Mouse (Mus musculus) heart, adult 18-20 months (tissue): Measurements from ENCODE around the gene Tmem145. TPM values are rescaled to one million over a fixed set of nuclear protein-coding genes. Genes with fewer than 3 reads are reported as not detected.
A peak's percentile ranks its signal among the peaks of the same experiment; 100 is the strongest.
"Not testable (repeated sequence)": the region's sequence is repeated elsewhere in the genome, so short reads cannot be mapped to it uniquely, and the experiment has no call there.

Experiments
- DNase-seq, 2 experiments: peaks; one replicate each; pipeline ENCODE4 v3.0.0; 2021 to 2022; ENCODE audit warnings: mixed read lengths in 1 of 2
- long read RNA-seq, 2 experiments: library from polyadenylated mRNA; stranded (forward); transcript quantifications; one replicate each; pipeline ENCODE4 v2.0.0; 2021
- total RNA-seq, 2 experiments: library from RNA; stranded (reverse); gene quantifications; 2 replicates each; pipeline ENCODE4 v1.2.3; 2021

The Tmem145 gene
- total RNA-seq: not detected
- long read RNA-seq, experiment 1: 0 reads
- long read RNA-seq, experiment 2: 0 reads

DNA sequence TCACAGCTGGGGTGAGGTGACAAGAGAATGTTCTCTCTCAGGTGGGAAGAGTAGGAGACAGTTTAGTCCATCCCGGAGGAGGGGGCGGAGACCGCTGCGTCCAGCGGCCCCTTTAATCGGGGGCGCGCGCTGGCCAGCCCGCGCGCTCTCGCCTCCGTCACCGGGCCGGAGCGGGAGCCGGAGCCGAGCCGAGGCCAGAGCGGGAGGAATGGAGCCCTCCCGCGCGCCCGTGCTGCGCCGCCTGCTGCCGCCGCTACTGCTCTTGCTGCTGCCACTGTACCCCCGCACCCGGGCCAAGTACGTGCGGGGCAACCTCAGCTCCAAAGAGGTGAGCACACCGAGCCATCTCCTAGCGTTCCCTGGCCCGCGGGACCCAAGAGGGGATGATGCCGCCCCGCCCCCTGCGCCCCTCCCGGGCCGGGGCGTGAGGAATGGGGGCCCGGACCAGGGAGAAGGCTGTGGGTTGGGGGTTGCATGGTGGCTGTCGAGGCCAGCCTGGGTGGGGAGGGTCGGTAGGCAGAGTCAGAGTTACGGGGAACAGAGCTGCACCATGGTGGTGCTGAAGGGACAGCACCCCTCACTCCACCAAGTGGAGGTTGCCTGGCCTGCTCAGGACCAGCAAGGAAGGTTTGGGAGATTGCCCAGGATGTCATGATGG lies at the start of gene Tmem145:
Gene Tmem145, plus strand, starts transcription at position 151 of the 658 bp plus-strand sequence.
- DNase-seq: no peak

DNA sequence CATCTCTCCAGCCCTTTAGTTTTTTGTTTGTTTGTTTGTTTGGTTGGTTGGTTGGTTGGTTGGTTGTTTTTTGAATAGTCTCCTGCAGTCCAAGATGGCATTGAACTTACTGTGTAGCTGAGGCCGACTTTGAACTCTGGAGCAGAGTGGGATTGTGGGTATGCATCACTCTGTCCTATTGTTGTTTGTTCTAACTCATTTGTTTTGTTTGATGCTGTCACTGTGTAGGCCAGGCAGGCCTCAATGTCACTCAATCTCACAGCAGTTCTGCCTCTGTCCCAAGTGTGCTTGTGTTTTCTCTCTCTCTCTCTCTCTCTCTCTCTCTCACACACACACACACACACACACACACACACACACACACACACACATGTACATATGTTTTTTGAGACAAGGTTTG lies 44.0 kb upstream of the Tmem145 start:
- DNase-seq: no peak

DNA sequence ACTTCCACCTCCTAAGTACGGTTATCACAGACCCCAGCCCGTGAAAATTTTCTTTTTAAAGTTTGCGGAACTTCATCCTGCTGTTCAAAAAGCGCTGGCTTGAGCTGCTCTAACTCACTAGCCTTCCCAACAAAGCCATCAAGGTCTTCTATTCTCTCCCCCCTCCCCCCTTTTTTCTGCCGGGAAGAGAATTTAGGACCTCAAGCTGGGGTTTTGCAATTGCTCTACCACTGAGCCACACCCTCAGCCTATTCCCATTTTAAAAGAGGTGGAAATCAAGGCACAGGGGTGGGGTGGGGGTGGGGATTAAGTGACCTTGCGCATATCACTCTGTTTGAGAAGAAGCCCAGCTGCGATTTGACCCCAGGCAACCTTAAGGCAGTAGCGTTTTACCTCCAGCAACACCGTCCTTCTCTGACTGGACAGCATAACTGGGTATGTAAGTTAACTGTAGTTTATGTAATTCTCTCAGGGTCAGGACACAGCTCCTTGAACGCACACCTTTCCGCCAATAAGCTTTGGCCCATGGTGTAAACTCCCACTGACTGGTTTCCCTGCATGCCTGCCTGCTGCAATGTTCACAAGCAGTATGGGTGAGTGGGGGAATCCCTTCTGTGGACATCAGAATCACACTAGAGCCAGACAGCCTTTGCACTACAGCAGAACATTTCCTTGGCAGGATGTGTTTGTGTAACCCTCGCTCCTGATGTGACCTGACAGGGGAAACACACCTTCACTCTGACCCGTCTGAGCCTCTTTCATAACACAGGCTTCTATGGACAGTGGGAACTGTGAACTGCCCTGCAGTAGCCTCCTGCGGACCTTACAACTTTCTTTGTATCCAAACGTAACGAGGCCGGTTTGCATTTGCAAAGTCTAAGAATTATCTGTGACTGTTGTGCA lies 41.7 kb upstream of the Tmem145 start:
- DNase-seq: no peak

DNA sequence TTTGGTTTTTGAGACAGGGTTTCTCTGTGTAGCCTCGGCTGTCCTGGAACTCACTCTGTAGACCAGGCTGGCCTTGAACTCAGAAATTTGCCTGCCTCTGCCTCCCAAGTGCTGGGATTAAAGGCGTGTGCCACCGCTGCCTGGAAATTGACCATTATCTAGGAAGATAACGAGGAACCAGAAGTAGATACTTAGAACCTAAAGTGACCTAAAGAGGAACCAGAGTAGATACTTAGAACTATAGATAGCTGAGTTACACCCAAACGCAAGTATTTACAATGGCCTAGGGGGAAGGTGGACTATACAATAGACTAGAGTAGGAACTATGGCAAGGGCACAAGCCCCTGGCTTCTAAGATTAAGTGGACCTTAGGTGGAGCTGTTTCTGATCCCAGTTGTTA lies 40.2 kb upstream of the Tmem145 start:
- DNase-seq: not testable (repeated sequence)

DNA sequence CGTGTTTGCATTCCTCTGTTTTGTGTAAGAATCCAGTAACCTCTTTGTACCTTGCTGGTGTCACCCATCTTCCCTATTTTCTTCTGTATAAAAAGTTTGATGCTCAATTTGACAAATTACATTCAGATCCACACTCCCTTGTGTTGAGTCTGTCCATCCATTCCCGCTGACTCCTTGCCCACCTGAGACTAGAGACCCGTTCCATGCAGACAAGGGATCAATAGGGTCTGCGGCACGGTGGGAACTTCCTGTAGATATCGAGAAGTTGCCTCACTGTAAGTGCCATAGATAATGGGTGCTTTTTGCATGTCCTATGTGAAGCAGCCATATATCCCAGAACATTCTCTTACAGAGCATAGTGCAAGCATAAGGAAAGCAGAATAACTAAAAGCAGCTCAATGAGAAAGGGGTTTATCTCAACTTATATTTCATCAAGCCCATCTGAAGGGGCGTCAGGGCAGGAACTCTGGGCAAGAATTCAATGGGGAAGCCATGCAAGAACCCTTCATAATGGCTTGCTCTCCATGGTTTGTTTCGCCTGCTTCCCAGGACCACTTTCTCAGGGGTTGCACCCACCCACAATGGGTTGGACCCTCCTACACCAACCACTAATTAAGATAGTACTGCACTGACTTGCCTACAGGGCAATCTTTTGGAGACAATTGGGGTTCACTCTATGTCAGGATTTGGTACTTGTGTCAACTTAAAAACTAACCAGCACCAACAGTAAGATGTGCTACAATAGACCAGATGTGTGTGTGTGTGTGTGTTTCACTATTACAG lies 39.5 kb upstream of the Tmem145 start:
- DNase-seq: no peak

DNA sequence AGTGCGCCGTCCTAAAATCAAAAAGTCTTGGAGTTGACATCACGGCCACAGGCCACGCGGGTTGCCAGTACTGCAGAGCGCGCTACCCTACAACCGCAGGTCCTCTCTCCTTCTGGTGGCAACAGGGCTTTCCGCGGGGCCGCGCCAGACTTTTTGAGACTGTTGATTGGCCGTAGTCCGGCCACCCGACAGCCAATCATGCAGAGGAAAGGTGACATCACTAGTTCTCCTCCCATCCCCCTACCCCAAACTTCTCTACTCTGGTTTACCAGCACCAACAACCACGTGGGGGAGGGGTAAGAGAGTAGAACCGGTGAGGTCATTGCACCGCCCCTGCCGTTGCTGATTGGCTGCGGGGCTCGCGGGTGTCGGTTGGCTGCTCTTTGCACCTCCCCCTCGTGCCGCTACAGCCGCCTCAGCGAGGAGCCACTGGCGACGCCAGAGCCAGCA lies 38.6 kb upstream of the Tmem145 start, which contains the start of gene Cic:
Gene Cic, plus strand, starts transcription at position 404 of the 450 bp plus-strand sequence.
- DNase-seq: peak in 1 of 2 experiments; percentile 100

DNA sequence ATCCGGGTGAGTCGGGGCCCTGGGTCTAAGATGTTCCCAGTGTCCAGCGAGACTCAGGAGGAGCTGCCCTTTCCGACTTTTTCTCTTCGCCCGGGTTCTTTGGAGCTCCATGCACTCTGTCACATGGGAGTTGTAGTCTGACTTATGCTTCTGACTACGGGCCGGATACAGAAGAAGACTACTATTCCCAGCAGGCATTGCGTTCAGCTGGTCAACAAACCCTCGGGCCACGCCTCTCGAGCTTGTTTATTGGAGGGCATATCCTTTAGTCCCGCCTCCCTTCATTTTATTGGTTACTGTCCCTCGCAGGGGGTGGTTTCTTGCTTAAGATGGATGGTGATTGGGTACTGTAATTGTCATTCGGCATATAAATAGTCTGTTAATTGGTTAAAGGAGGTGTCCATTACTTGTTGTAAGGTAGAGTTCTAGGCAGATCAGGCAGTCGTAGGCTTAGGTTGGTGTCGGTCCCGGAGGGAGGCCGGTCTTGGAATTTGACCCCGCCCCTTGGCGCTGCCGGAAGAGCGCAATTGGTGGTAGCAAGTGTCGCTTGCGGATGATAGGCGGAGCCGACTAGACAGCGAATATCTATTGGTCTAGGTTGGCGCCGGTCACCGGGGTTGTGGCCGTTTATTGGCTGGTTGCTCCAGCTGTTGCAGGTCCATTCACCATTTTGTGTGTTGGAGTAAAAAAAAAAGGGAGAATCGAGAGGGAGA lies 38.0 kb upstream of the Tmem145 start:
- peak; percentile 99 to 100 for DNase-seq

DNA sequence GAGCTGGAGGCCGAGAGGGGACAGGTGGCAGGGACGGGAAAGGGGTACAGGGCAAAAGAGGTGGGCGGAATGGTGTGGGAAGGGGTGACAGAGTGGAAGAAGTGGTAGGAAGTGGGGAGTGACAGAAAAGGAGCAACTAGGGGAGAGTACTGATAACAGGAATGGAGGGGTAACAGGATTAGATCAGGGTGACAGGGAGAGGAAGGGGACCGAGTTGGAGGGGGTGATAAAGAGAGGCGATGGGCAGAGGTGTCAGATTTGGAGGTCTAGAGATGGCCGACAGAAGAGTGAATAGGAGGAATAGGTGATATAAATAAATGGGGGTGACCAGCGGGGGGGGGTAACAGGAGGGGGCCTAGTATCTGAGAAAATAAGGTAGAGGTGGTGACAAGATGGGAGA lies 37.3 kb upstream of the Tmem145 start:
- DNase-seq: no peak

DNA sequence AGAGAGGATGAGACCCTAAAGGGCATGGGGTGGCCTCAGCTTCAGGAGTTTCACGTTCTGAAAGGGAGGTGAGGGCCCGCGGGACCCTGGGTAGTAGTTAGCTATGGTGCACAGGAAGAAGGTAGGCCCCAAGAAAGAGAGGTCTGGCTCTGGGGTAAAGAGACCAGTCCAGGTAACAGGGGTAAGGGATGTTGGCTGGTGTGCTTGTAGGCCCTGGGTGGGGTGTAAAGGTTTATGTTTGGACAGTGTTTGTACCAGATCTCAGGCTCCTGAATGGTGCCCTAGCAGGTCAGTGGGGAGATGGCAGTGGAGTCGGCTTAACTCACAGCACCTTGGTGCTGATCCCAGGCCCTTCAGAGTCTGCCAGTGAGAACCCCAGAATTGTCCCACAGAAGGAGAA lies 36.9 kb upstream of the Tmem145 start:
- DNase-seq: no peak

DNA sequence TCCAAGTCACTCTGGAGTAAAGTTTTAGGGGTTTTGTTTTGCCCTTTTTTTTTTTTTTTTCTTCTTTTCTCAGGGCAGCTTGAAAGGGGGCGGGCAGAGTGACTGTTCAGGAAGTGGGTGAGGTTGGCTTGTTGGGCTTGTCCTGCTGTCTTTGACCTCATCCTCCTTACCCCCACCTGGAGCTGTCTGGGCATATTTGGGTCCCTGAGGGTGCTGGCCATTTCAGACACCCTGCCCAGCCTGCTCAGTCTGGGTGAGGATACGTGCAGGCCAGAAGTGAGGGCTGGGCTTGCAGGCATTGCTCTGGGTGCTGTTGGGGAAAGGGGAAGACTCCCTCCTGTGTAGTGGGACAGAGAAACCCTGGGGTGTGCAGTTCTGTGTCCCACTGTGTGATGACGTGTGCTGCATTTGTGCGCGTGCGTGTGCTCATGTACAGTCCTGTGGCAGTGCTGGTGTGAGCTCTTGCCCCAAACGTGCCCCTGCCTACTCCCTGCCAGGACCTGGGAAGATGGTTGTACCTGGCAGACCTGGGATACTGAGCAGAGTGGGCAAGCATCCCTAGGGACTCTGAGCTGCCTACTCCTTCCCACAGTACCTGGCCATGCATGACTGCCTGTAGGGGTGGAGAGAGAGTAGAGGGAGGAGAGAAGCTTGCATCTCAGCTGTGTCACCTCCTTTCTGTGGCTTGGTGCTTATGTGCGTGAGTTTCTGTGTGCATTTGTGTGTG lies 36.2 kb upstream of the Tmem145 start:
- peak in 1 of 2 experiments; percentile 42 for DNase-seq

DNA sequence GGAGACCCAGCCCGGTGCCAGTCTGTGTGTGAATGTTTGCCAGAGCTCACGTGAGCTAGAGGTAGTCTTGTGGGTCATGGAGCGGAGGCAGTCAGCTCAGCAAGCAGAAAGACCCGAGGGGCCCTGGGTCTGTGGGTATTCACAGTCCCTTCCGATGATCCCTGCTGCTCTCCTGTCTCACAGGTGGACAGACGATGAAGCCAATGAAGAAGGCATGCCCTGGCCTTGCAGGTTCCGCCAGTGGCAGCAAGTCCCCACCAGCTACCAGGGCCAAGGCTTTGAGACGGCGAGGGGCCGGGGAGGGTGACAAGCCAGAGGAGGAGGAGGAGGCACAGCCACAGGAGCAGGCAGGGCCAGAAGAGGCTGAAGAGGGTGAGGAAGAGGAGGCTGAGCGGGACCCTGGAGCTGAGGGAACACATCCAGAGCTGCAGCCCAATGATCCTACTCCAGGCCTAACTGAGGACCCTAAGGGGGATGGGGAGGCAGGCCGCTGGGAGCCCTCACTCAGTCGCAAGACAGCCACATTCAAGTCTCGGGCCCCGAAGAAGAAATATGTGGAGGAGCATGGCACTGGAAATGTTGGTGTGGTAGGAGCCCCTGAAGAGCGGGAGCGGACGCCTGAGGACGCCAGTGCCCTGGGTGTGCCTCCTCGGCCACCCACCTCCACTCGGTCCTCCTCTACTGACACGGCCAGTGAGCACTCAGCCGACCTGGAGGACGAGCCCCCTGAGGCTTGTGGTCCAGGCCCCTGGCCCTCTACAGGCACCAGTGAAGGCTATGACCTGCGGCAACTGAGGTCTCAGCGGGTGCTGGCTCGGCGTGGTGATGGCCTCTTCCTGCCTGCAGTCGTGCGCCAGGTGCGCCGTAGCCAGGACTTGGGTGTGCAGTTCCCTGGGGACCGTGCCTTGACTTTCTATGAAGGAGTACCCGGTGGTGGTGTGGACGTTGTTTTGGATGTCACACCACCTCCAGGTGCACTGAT lies 35.0 kb upstream of the Tmem145 start:
- DNase-seq: no peak

DNA sequence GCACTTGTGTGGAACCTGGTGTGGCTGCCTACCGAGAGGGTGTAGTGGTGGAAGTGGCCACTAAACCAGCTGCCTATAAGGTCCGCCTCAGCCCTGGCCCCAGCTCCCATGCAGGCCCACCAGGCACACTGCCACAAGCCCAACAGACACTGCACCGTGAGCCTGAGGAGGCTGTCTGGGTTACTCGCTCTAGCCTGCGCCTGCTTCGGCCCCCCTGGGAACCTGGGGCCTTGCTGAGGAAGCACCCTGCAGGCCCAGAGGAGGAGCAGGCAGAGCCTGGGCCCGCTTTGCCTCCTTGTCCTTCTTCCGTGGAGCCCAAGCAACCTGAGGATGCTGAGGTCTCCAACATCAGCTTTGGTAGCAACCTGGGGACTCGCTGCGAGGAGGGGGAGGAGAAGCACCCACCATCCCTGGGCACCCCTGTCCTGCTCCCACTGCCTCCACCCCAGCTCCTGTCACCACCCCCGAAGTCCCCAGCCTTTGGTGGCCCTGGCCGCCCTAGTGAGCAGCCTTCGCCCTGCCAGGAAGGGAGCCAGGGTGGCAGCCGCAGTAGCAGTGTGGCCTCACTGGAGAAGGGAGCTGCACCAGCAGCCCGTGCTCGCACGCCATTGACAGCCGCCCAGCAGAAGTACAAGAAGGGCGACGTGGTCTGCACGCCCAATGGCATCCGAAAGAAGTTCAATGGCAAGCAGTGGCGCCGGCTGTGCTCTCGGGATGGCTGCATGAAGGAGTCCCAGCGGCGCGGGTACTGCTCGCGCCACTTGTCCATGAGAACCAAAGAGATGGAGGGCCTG lies 34.1 kb upstream of the Tmem145 start:
- no peak for DNase-seq

DNA sequence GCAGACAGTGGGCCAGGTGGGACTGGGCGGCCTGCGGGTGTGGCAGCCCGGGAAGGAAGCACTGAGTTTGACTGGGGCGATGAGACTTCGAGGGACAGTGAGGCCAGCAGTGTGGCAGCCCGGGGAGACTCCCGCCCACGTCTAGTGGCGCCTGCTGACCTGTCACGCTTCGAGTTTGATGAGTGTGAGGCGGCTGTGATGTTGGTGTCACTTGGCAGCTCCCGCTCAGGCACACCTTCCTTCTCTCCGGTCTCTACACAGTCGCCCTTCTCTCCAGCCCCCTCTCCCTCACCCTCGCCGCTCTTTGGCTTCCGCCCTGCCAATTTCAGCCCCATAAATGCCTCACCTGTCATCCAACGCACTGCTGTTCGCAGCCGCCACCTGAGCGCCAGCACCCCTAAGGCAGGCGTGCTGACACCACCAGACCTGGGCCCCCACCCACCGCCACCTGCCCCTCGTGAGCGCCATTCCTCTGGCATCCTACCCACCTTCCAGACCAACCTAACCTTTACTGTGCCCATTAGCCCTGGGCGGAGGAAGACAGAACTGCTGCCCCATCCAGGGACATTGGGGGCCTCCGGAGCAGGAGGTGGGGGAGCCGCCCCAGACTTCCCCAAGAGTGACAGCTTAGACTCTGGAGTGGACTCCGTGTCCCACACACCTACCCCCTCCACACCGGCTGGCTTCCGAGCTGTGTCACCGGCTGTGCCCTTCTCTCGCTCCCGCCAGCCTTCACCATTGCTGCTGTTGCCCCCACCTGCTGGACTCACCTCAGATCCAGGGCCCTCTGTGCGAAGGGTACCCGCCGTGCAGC lies 33.3 kb upstream of the Tmem145 start:
- DNase-seq: no peak

DNA sequence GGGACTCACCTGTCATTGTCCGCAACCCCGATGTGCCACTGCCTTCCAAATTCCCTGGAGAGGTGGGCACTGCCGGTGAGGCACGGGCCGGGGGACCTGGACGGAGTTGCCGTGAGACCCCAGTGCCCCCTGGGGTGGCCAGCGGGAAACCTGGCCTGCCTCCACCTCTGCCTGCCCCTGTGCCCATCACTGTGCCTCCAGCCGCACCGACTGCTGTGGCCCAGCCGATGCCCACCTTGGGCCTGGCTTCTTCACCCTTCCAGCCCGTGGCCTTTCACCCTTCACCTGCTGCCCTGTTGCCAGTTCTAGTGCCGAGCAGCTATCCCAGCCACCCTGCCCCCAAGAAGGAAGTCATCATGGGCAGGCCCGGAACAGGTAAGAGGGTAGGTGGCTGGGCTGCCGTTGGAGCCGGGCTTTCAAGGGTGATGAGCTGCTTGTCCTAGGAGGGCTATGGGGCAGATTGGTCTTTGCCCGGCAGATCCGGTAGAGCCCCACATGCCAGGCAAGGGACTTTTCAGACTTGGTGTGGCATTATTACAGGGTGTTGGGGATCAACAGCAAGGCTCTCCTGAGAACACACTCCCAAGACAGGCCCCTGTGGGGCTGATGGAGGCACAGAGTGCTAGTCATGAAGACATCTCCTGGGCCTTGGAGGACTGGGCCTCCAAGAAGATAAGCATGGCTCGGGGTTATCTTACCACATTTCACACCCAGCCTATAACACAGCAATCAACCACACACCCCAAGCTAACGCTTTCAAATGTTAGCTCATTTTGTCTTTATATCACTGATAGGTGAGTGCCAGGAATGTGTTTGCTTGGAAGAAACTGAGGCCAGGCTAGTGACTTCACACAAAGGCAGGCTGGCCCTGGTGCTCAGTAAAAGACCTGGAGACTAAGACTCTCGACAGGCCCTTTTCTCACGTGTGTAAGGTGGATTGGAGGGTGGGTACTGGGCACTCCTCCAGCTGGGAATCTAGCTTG lies 32.4 kb upstream of the Tmem145 start:
- peak in 1 of 2 experiments; percentile 7 for DNase-seq

DNA sequence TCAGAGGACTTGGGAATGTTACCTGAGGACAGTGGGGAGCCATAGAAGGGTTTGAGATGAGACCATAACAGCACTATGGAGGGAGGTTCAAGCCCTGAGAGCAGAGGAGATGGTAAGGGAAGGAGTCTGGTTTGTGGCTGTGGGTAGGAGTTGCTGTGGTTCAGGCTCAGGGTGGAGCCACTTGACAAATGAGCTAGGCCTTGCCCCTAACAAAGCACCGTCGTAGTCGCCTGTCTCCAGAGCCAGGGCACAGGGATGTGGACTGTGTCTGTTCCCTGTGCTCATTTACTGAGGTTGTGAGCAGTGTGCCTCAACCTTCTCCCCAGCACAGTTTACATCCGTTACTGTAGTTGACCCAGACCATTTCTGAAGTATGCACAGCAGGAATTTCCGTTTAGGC lies 31.3 kb upstream of the Tmem145 start:
- no peak for DNase-seq

DNA sequence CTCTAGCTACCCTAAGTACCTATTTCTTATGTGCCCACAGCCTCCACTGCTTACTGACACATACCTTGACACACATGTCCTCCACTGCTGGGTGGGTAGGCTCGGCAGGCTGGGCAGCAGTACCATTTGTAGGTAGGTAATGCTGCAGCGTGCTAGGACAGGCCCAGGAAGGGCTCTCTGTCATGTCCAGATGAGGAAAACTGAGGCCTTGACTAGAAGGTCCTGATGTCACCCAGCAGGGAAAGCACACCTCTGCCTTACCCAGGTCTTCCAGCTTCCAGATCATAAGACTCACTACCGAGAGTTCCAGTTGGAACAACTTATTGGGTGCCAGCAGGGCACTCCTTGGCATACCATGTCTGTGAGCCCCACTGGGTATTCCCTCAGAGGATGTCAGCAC lies 30.9 kb upstream of the Tmem145 start:
- DNase-seq: no peak
